Mouse (Mus musculus): ENCODE measurements around the gene Zfp579. TPM values are rescaled to one million over a fixed set of nuclear protein-coding genes. Genes with fewer than 3 reads are reported as not detected.

Zfp579 gene
- total and polyA plus RNA-seq, 3 experiments: 0.54 to 3.6 TPM; not detected in 1

GRCm38 (mm10) chr7:4943223-4943815 lies 52.6 kb downstream of the Zfp579 start:
- Histone ChIP-seq H3K27me3 (ENCODE audit: control insufficient read depth in 1 of 2, insufficient read depth in 2 of 2, low read length in 2 of 2) (no peaks in the 10 kb centered on the region), H3K9me3 (replicated peaks; ENCODE audit: insufficient read depth, low read length) (no peaks in the 10 kb centered on the region), H3K79me2 (ENCODE audit: control insufficient read depth, insufficient read depth, low read length, poor library complexity) (no peaks in the 10 kb centered on the region), H3K4me1 (ENCODE audit: control insufficient read depth in 1 of 2, insufficient read depth in 2 of 2, low read length in 2 of 2) (no peaks in the 10 kb centered on the region), H3K4me3 (ENCODE audit: control insufficient read depth in 1 of 2, insufficient read depth in 1 of 2, low read depth in 2 of 2, low read length in 2 of 2) (peak overlapping the region; percentile 35 to 56), H3K27ac (ENCODE audit: control insufficient read depth, low read depth, low read length) (no peak overlapping the region), H3K36me3 (ENCODE audit: control insufficient read depth in 1 of 2, insufficient read depth in 2 of 2, low read length in 2 of 2) (no peaks in the 10 kb centered on the region), H3K9ac (ENCODE audit: control insufficient read depth, low read depth, low read length, poor library complexity, severe bottlenecking) (peak overlapping the region; percentile 33)
- TF ChIP-seq TBP (IDR thresholded peaks at IDR 0.05; ENCODE audit: low read depth, low read length) (no peak), HCFC1 (IDR thresholded peaks at IDR 0.05; ENCODE audit: low read depth, low read length) (0 out of 2 replicates have a peak, but pooled peaks have one; percentile 44), NRF1 (IDR thresholded peaks at IDR 0.05; ENCODE audit: insufficient read depth, low read depth, low read length, poor library complexity, severe bottlenecking) (no peak), GABPA (IDR thresholded peaks at IDR 0.05; ENCODE audit: low read depth, low read length) (no peak), RCOR1 (IDR thresholded peaks at IDR 0.05; ENCODE audit: low read depth, low read length) (no peak), GATA1 (IDR thresholded peaks at IDR 0.05; ENCODE audit: low read depth, low read length) (no peak; the same call in 1 of the 2 replicates), MYC (IDR thresholded peaks at IDR 0.05; ENCODE audit: low read depth, low read length) (no peak), KAT2A (conservative IDR thresholded peaks at IDR 0.05; ENCODE audit: low read depth, low read length) (no peak), MAX (IDR thresholded peaks at IDR 0.05; ENCODE audit: low read length) (no peak), TCF12 (IDR thresholded peaks at IDR 0.05; ENCODE audit: low read depth, low read length) (no peak), MAFK (IDR thresholded peaks at IDR 0.05; ENCODE audit: borderline replicate concordance, low read depth, low read length) (no peak), POLR2A (IDR thresholded peaks at IDR 0.05; ENCODE audit: control insufficient read depth in 1 of 2, insufficient read depth in 1 of 2, low read depth in 1 of 2, low read length in 2 of 2, poor library complexity in 1 of 2) (no peak), USF1 (IDR thresholded peaks at IDR 0.05; ENCODE audit: low read depth, low read length) (no peak), TAL1 (IDR thresholded peaks at IDR 0.05; ENCODE audit: low read length) (no peak), CHD2 (IDR thresholded peaks at IDR 0.05; ENCODE audit: low read length) (peak; percentile 96), ZNF384 (IDR thresholded peaks at IDR 0.05; ENCODE audit: low read depth, low read length) (no peak), UBTF (IDR thresholded peaks at IDR 0.05; ENCODE audit: borderline replicate concordance, insufficient read depth, low read depth, low read length) (no peak), MAZ (IDR thresholded peaks at IDR 0.05; ENCODE audit: low read depth, low read length) (peak; percentile 89), BHLHE40 (IDR thresholded peaks at IDR 0.05; ENCODE audit: borderline replicate concordance, low read depth, low read length) (peak; percentile 54; the same call in 1 of the 2 replicates), RAD21 (IDR thresholded peaks at IDR 0.05; ENCODE audit: low read depth, low read length) (peak; percentile 87), SIN3A (IDR thresholded peaks at IDR 0.05; ENCODE audit: low read length) (peak; percentile 60; the same call in 1 of the 2 replicates), SMC3 (IDR thresholded peaks at IDR 0.05; ENCODE audit: low read depth, low read length) (peak; percentile 100), EP300 (IDR thresholded peaks at IDR 0.05; ENCODE audit: low read depth in 1 of 2, low read length in 2 of 2) (no peak), ETS1 (IDR thresholded peaks at IDR 0.05; ENCODE audit: low read depth, low read length) (no peak), ELF1 (IDR thresholded peaks at IDR 0.05; ENCODE audit: low read depth, low read length) (no peak), ZC3H11A (IDR thresholded peaks at IDR 0.05; ENCODE audit: low read depth, low read length) (peak; percentile 87), MXI1 (IDR thresholded peaks at IDR 0.05; ENCODE audit: low read depth, low read length) (no peak), CTCF (IDR thresholded peaks at IDR 0.05 in 2 of 3, conservative IDR thresholded peaks at IDR 0.05 in 1 of 3; ENCODE audit: control insufficient read depth in 1 of 3, insufficient read depth in 1 of 3, low read depth in 2 of 3, low read length in 3 of 3, poor library complexity in 1 of 3, severe bottlenecking in 1 of 3) (peak; percentile 86 to 99 (median 95)), E2F4 (IDR thresholded peaks at IDR 0.05; ENCODE audit: borderline replicate concordance, low read depth, low read length) (no peak)
- peak; percentile 93 for DNase-seq (ENCODE audit: low read depth, low spot score)

All from MEL (cell line).